Mouse (Mus musculus) c-Kit-positive CD71-negative TER-119-negative erythroid progenitor cells, embryonic 14.5 days (primary cell): ENCODE data around the gene Crk.

ENCODE experiments used
- DNase-seq: peaks from one replicate; pipeline ENCODE4 v3.0.0-alpha.2; 2013; ENCODE audit warnings: low read depth

The Crk gene

GRCm38 (mm10) chr11:75678747-75679438 lies at the start of gene Crk:
Gene Crk, plus strand, starts transcription at chr11:75679259.
- peak; percentile 98 for DNase-seq

- no peak for DNase-seq
Observed at GRCm38 (mm10) chr11:75630098-75630497, 49.0 kb upstream of the Crk start.

GRCm38 (mm10) chr11:75630645-75631229 lies 48.3 kb upstream of the Crk start, which contains the start of gene Inpp5k:
Gene Inpp5k, plus strand, starts transcription at chr11:75630988.
- peak; percentile 95 for DNase-seq

- no peak for DNase-seq
Observed at GRCm38 (mm10) chr11:75631561-75632225, 47.4 kb upstream of the Crk start.

GRCm38 (mm10) chr11:75632921-75633320 lies 46.1 kb upstream of the Crk start:
- DNase-seq, result no peak

GRCm38 (mm10) chr11:75634801-75635200 lies 44.3 kb upstream of the Crk start:
- DNase-seq, result no peak

- DNase-seq, result no peak
Observed at GRCm38 (mm10) chr11:75635315-75635714, 43.7 kb upstream of the Crk start.

- no peak for DNase-seq
Observed at GRCm38 (mm10) chr11:75643323-75643722, 35.7 kb upstream of the Crk start.

GRCm38 (mm10) chr11:75644684-75645083 lies 34.4 kb upstream of the Crk start:
- no peak for DNase-seq

GRCm38 (mm10) chr11:75647681-75648211 lies 31.3 kb upstream of the Crk start:
- no peak for DNase-seq

GRCm38 (mm10) chr11:75649155-75649561 lies 29.9 kb upstream of the Crk start:
- DNase-seq, result no peak

GRCm38 (mm10) chr11:75650311-75650710 lies 28.7 kb upstream of the Crk start, which contains the start of gene Myo1c:
Gene Myo1c, plus strand, starts transcription at chr11:75650504.
- no peak for DNase-seq

- no peak for DNase-seq
Observed at GRCm38 (mm10) chr11:75650958-75651425, 28.1 kb upstream of the Crk start.

- no peak for DNase-seq
Observed at GRCm38 (mm10) chr11:75651426-75652221, 27.4 kb upstream of the Crk start.

- no peak for DNase-seq
Observed at GRCm38 (mm10) chr11:75652222-75652941, 26.7 kb upstream of the Crk start.

GRCm38 (mm10) chr11:75652942-75653684 lies 25.9 kb upstream of the Crk start:
- DNase-seq, result no peak

- DNase-seq, result peak; percentile 84
Observed at GRCm38 (mm10) chr11:75653781-75654470, 25.1 kb upstream of the Crk start.

- DNase-seq, result no peak
Observed at GRCm38 (mm10) chr11:75654471-75655390, 24.3 kb upstream of the Crk start.
